Mouse (Mus musculus): ENCODE measurements at regions not wholly inside any gene's neighbourhood (a gene's known extent, or its start where the extent isn't known, plus 50 kb on each side); places are given as distances from the start of the nearest gene placed in this dataset.

DNA sequence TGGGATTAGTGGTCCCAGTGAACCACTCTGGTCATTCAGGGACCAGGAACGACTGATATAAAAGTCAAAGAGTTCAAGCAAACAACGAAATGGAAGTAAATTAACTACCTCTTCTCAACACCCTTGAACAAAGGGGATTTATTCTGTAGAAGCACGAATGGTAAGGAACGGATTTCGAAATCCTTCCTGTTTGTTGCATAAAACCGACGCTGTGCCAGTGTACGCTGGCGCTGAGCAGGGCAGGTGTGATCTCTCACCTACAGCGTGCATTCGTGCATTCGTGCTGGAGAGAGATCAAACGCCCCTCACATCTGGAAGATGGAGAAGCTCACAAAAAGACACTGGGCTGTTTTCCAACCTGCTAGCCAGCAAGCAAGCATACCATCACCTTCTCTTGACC is 581.1 kb upstream of the Gm10131 start:
- DNase-seq (ENCODE audit: low spot score) (no peak), ATAC-seq (replicated peaks; ENCODE audit: low FRiP score) (no peak)
- 56% methylated on average over 13 of the region's 13 CpGs for WGBS
- Histone ChIP-seq H3K4me3 (ENCODE audit: low read depth, low read length) (no peak overlapping the region), H3K4me2 (no peak overlapping the region), H3K36me3 (ENCODE audit: control insufficient read depth, insufficient read depth, low read length) (no peaks in the 10 kb centered on the region), H3K27ac (ENCODE audit: low read depth, low read length) (no peak overlapping the region), H3K27me3 (replicated peaks; ENCODE audit: control insufficient read depth, insufficient read depth, low read length) (no peaks in the 10 kb centered on the region; the same call in 1 of the 2 replicates), H3K4me1 (replicated peaks; ENCODE audit: control insufficient read depth, insufficient read depth, low read length) (peaks cover 2% of the 10 kb centered on the region; the same call in 1 of the 2 replicates), H3K9ac (ENCODE audit: low read depth, low read length) (no peak overlapping the region), H3K9me3 (ENCODE audit: control insufficient read depth, low read length) (no peaks in the 10 kb centered on the region)

- H3K27me3 ChIP-seq (replicated peaks; ENCODE audit: control insufficient read depth, insufficient read depth, low read length), result no peaks in the 10 kb centered on the region; the same call in 1 of the 2 replicates
- no peak overlapping the region for H3K4me3 ChIP-seq (ENCODE audit: low read depth, low read length)
- no peak overlapping the region for H3K9ac ChIP-seq (ENCODE audit: low read depth, low read length)
- H3K4me2 ChIP-seq, result no peak overlapping the region
- peaks cover 2% of the 10 kb centered on the region; the same call in 1 of the 2 replicates for H3K4me1 ChIP-seq (replicated peaks; ENCODE audit: control insufficient read depth, insufficient read depth, low read length)
- no peak overlapping the region for H3K27ac ChIP-seq (ENCODE audit: low read depth, low read length)
- no peaks in the 10 kb centered on the region for H3K36me3 ChIP-seq (ENCODE audit: control insufficient read depth, insufficient read depth, low read length)
- ATAC-seq (replicated peaks; ENCODE audit: low FRiP score), result no peak
- no peaks in the 10 kb centered on the region for H3K9me3 ChIP-seq (ENCODE audit: control insufficient read depth, low read length)
- no peak for DNase-seq (ENCODE audit: low spot score)
- 76% methylated on average over 6 of the region's 6 CpGs for WGBS
Measured at GRCm38 (mm10) chr8:34691776-34692175, 580.2 kb upstream of the Gm10131 start.

GRCm38 (mm10) chr8:34689825-34690493 is 578.4 kb upstream of the Gm10131 start:
- Histone ChIP-seq H3K27me3 (replicated peaks; ENCODE audit: control insufficient read depth, insufficient read depth, low read length) (peaks cover 1% of the 10 kb centered on the region; the same call in 1 of the 2 replicates), H3K9me3 (ENCODE audit: control insufficient read depth, low read length) (no peaks in the 10 kb centered on the region), H3K4me2 (peak overlapping the region; percentile 61), H3K4me1 (replicated peaks; ENCODE audit: control insufficient read depth, insufficient read depth, low read length) (peaks cover 2% of the 10 kb centered on the region; the same call in 1 of the 2 replicates), H3K27ac (ENCODE audit: low read depth, low read length) (no peak overlapping the region), H3K9ac (ENCODE audit: low read depth, low read length) (no peak overlapping the region), H3K4me3 (ENCODE audit: low read depth, low read length) (peak overlapping the region; percentile 31), H3K36me3 (ENCODE audit: control insufficient read depth, insufficient read depth, low read length) (no peaks in the 10 kb centered on the region)
- DNase-seq (ENCODE audit: low spot score) (no peak), ATAC-seq (replicated peaks; ENCODE audit: low FRiP score) (no peak)
- 7% methylated on average over 9 of the region's 9 CpGs for WGBS

DNA sequence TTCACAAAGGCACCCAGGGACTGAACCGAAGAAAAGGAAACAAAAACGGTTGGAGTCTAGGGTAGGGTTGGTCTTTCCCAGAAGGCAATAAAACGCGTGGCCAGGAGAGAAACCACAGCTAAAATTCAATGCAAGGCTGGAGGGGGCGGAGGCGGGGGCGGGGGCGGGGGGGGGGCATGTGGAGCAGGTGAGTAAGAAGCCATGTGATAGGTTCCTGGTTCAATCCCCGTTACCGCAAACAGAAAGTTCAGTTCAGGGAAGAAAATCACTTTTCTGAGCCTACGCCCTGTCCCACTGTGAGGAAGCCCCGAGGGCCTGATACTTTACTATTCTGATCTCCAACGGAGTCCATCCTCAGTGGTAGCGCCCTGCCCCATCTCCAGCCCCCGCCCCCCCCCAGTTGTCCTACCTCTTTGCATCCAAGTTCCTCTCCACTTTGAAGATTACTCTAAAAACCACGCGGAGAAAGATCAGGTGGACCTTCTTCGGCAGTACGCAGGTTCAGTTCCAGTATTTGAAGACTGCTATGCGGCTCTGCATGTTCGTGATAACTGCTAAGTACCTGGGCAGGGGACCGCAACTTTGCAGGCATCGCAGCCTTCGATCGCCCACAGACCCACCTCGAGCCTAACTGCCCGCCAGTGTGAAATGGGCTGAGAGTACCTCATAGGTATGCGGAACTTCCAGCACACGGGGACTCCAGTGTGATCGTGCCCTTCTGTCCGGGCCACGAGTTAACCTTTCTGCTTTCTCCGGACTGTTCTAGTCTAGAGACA is 577.7 kb upstream of the Gm10131 start:
- Histone ChIP-seq H3K27ac (ENCODE audit: low read depth, low read length) (no peak overlapping the region), H3K9ac (ENCODE audit: low read depth, low read length) (no peak overlapping the region), H3K4me2 (peak overlapping the region; percentile 61), H3K27me3 (replicated peaks; ENCODE audit: control insufficient read depth, insufficient read depth, low read length) (peaks cover 3% of the 10 kb centered on the region; the same call in 1 of the 2 replicates), H3K9me3 (ENCODE audit: control insufficient read depth, low read length) (no peaks in the 10 kb centered on the region), H3K4me1 (replicated peaks; ENCODE audit: control insufficient read depth, insufficient read depth, low read length) (peaks cover 2% of the 10 kb centered on the region; the same call in 1 of the 2 replicates), H3K36me3 (ENCODE audit: control insufficient read depth, insufficient read depth, low read length) (no peaks in the 10 kb centered on the region), H3K4me3 (ENCODE audit: low read depth, low read length) (peak overlapping the region; percentile 31)
- 21% methylated on average over 33 of the region's 33 CpGs for WGBS
- DNase-seq (ENCODE audit: low spot score) (no peak), ATAC-seq (replicated peaks; ENCODE audit: low FRiP score) (no peak)

DNA sequence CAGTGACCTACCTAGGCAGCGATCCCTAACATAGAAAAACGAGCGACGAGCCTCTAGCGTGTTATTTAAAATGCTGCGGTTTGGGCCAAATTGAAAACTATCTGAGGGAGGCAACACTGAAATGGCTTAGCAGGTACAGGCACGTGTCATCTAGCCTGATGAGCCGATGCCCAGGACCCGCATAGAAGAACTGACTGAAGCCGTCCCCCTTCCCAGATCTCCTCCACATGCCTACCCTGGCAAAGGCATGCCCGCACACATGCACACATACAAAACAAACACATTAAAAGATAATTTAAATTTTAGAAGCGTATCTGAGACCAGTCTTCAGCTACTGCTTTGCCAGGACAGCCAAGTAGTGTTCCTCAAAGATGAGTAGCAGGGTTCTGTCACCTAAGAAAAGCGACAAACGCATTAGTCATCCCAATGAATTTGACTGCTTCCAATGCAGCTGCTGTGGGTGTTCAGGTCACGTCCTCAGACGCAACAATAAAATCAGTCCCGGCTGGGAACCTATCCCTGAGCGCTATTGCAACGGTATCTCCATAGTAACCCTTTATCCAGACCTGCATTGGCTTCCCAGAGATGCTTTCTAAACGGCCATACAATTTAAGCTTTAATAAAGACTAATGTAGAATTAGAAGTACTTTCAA is 577.0 kb upstream of the Gm10131 start:
- DNase-seq (ENCODE audit: low spot score) (no peak), ATAC-seq (replicated peaks; ENCODE audit: low FRiP score) (no peak)
- H3K9me3 ChIP-seq (ENCODE audit: control insufficient read depth, low read length), result no peaks in the 10 kb centered on the region
- no peak overlapping the region for H3K27ac ChIP-seq (ENCODE audit: low read depth, low read length)
- WGBS, result 73% methylated on average over 20 of the region's 20 CpGs
- no peak overlapping the region for H3K4me3 ChIP-seq (ENCODE audit: low read depth, low read length)
- peaks cover 3% of the 10 kb centered on the region; the same call in 1 of the 2 replicates for H3K27me3 ChIP-seq (replicated peaks; ENCODE audit: control insufficient read depth, insufficient read depth, low read length)
- H3K36me3 ChIP-seq (ENCODE audit: control insufficient read depth, insufficient read depth, low read length), result no peaks in the 10 kb centered on the region
- H3K4me2 ChIP-seq, result peak overlapping the region; percentile 61
- peaks cover 2% of the 10 kb centered on the region; the same call in 1 of the 2 replicates for H3K4me1 ChIP-seq (replicated peaks; ENCODE audit: control insufficient read depth, insufficient read depth, low read length)
- H3K9ac ChIP-seq (ENCODE audit: low read depth, low read length), result no peak overlapping the region

GRCm38 (mm10) chr8:34686371-34686770 is 574.8 kb upstream of the Gm10131 start:
- Histone ChIP-seq H3K36me3 (ENCODE audit: control insufficient read depth, insufficient read depth, low read length) (no peaks in the 10 kb centered on the region), H3K4me2 (no peak overlapping the region), H3K27me3 (replicated peaks; ENCODE audit: control insufficient read depth, insufficient read depth, low read length) (peaks cover 3% of the 10 kb centered on the region; the same call in 1 of the 2 replicates), H3K9ac (ENCODE audit: low read depth, low read length) (no peak overlapping the region), H3K27ac (ENCODE audit: low read depth, low read length) (no peak overlapping the region), H3K9me3 (ENCODE audit: control insufficient read depth, low read length) (no peaks in the 10 kb centered on the region), H3K4me3 (ENCODE audit: low read depth, low read length) (no peak overlapping the region), H3K4me1 (replicated peaks; ENCODE audit: control insufficient read depth, insufficient read depth, low read length) (peaks cover 2% of the 10 kb centered on the region; the same call in 1 of the 2 replicates)
- no peak for DNase-seq (ENCODE audit: low spot score)
- 83% methylated on average over 10 of the region's 10 CpGs for WGBS
- no peak for ATAC-seq (replicated peaks; ENCODE audit: low FRiP score)

GRCm38 (mm10) chr8:34684683-34685082 is 573.1 kb upstream of the Gm10131 start:
- Histone ChIP-seq H3K4me2 (no peak overlapping the region), H3K36me3 (ENCODE audit: control insufficient read depth, insufficient read depth, low read length) (no peaks in the 10 kb centered on the region), H3K9me3 (ENCODE audit: control insufficient read depth, low read length) (no peaks in the 10 kb centered on the region), H3K27me3 (replicated peaks; ENCODE audit: control insufficient read depth, insufficient read depth, low read length) (peaks cover 3% of the 10 kb centered on the region; the same call in 1 of the 2 replicates), H3K27ac (ENCODE audit: low read depth, low read length) (no peak overlapping the region), H3K4me3 (ENCODE audit: low read depth, low read length) (no peak overlapping the region), H3K9ac (ENCODE audit: low read depth, low read length) (no peak overlapping the region), H3K4me1 (replicated peaks; ENCODE audit: control insufficient read depth, insufficient read depth, low read length) (peaks cover 2% of the 10 kb centered on the region; the same call in 1 of the 2 replicates)
- WGBS, result 71% methylated on average over 7 of the region's 7 CpGs
- no peak for DNase-seq (ENCODE audit: low spot score)
- ATAC-seq (replicated peaks; ENCODE audit: low FRiP score), result no peak

GRCm38 (mm10) chr8:34683173-34683572 is 571.6 kb upstream of the Gm10131 start:
- Histone ChIP-seq H3K4me1 (replicated peaks; ENCODE audit: control insufficient read depth, insufficient read depth, low read length) (no peaks in the 10 kb centered on the region), H3K4me3 (ENCODE audit: low read depth, low read length) (no peak overlapping the region), H3K27ac (ENCODE audit: low read depth, low read length) (no peak overlapping the region), H3K36me3 (ENCODE audit: control insufficient read depth, insufficient read depth, low read length) (no peaks in the 10 kb centered on the region), H3K27me3 (replicated peaks; ENCODE audit: control insufficient read depth, insufficient read depth, low read length) (0 out of 2 replicates have a peak, but pooled peaks cover 3% of the 10 kb centered on the region), H3K9ac (ENCODE audit: low read depth, low read length) (no peak overlapping the region), H3K4me2 (no peak overlapping the region), H3K9me3 (ENCODE audit: control insufficient read depth, low read length) (no peaks in the 10 kb centered on the region)
- ATAC-seq (replicated peaks; ENCODE audit: low FRiP score), result no peak
- WGBS, result 79% methylated on average over 5 of the region's 5 CpGs
- no peak for DNase-seq (ENCODE audit: low spot score)

Data from liver, embryonic 11.5 days (tissue).